Mouse (Mus musculus) limb, embryonic 15.5 days (tissue): Measurements from ENCODE around the gene Golga4. TPM values are rescaled to one million over a fixed set of nuclear protein-coding genes. Genes with fewer than 3 reads are reported as not detected.

Experiments
- ATAC-seq: fragments of 200-750 bp; cut with Nextera tagmentation; 2 replicates; pipeline ENCODE4 v1.8.0; 2017; ENCODE audit warnings: low read depth, moderate TSS enrichment; ENCODE audit not compliant: insufficient number of reproducible peaks, low FRiP score, low TSS enrichment
- H3K27ac ChIP-seq: fragments of 300-500 bp; sonication (generic); 2 replicates; pipeline ENCODE4 v1.5.1; 2015; ENCODE audit warnings: moderate library complexity, mild to moderate bottlenecking, inconsistent platforms
- H3K27me3 ChIP-seq: fragments of 300-500 bp; sonication (generic); 2 replicates; pipeline ENCODE4 v1.6.1; 2015; ENCODE audit warnings: inconsistent platforms
- H3K36me3 ChIP-seq: fragments of 300-500 bp; sonication (generic); 2 replicates; pipeline ENCODE4 v1.6.1; 2015; ENCODE audit warnings: inconsistent platforms
- H3K4me1 ChIP-seq: fragments of 300-500 bp; sonication (generic); 2 replicates; pipeline ENCODE4 v1.6.1; 2015; ENCODE audit warnings: inconsistent platforms
- H3K4me2 ChIP-seq: fragments of 300-500 bp; sonication (generic); 2 replicates; pipeline ENCODE4 v1.6.1; 2015; ENCODE audit warnings: mild to moderate bottlenecking, inconsistent platforms
- H3K4me3 ChIP-seq: fragments of 300-500 bp; sonication (generic); 2 replicates; pipeline ENCODE4 v1.5.1; 2015; ENCODE audit warnings: mild to moderate bottlenecking, inconsistent platforms
- H3K9ac ChIP-seq: fragments of 300-500 bp; sonication (generic); 2 replicates; pipeline ENCODE4 v1.6.1; 2015; ENCODE audit warnings: inconsistent platforms
- H3K9me3 ChIP-seq: fragments of 300-500 bp; sonication (generic); 2 replicates; pipeline ENCODE4 v1.6.1; 2016; ENCODE audit warnings: inconsistent platforms
- WGBS: fragments of 180-500 bp; shearing (Covaris S2); methylation state at CpG from one replicate; pipeline ENCODE4 v1.1.7; 2015; 5-methylcytosine and 5-hydroxymethylcytosine counted together
- polyA plus RNA-seq: library from polyadenylated mRNA; unstranded; fragments of >200 nt; fragmentation: Nextera tagmentation; extraction: Ambion mirVana; gene quantifications from 2 replicates; pipeline ENCODE4 v1.2.1, GENCODE M21; 2015

Gene Golga4
- polyA plus RNA-seq, 1 experiment from 2014 or later, result 52.3 TPM

- H3K27ac ChIP-seq, result no peak overlapping the region
- peak; percentile 65; the same call in 1 of the 2 replicates for ATAC-seq
- WGBS, result 1% methylated on average over 83 of the region's 87 CpGs
- H3K27me3 ChIP-seq, result peaks cover 93% of the 10 kb centered on the region
- H3K36me3 ChIP-seq, result no peaks in the 10 kb centered on the region
- H3K4me2 ChIP-seq, result peak overlapping the region; percentile 91
- H3K9ac ChIP-seq, result no peak overlapping the region
- peak overlapping the region; percentile 43 for H3K4me3 ChIP-seq
- peaks cover 31% of the 10 kb centered on the region for H3K4me1 ChIP-seq
- no peaks in the 10 kb centered on the region for H3K9me3 ChIP-seq
Observed at GRCm38 (mm10) chr9:118478839-118479507, 27.1 kb upstream of the Golga4 start.

- peak overlapping the region; percentile 43 for H3K4me3 ChIP-seq
- no peak overlapping the region for H3K27ac ChIP-seq
- WGBS, result 7% methylated on average over 23 of the region's 23 CpGs
- peaks cover 96% of the 10 kb centered on the region for H3K27me3 ChIP-seq
- peak overlapping the region; percentile 91; the same call in 1 of the 2 replicates for H3K4me2 ChIP-seq
- ATAC-seq, result no peak
- H3K36me3 ChIP-seq, result no peaks in the 10 kb centered on the region
- peaks cover 31% of the 10 kb centered on the region for H3K4me1 ChIP-seq
- H3K9me3 ChIP-seq, result no peaks in the 10 kb centered on the region
- no peak overlapping the region for H3K9ac ChIP-seq
Observed at GRCm38 (mm10) chr9:118479508-118480291, 26.4 kb upstream of the Golga4 start.

GRCm38 (mm10) chr9:118480292-118480690, 25.8 kb upstream of the Golga4 start:
- peaks cover 96% of the 10 kb centered on the region for H3K27me3 ChIP-seq
- 8% methylated on average over 14 of the region's 14 CpGs for WGBS

GRCm38 (mm10) chr9:118482210-118482609, 23.9 kb upstream of the Golga4 start:
- H3K27ac ChIP-seq, result no peak overlapping the region
- no peak overlapping the region for H3K9ac ChIP-seq
- H3K4me3 ChIP-seq, result no peak overlapping the region
- no peak overlapping the region for H3K4me2 ChIP-seq
- peaks cover 97% of the 10 kb centered on the region for H3K27me3 ChIP-seq
- no peaks in the 10 kb centered on the region for H3K9me3 ChIP-seq
- ATAC-seq, result no peak
- WGBS, result 80% methylated on average over 10 of the region's 10 CpGs
- peaks cover 29% of the 10 kb centered on the region for H3K4me1 ChIP-seq
- no peaks in the 10 kb centered on the region for H3K36me3 ChIP-seq

More at GRCm38 (mm10) chr9:118480292-118480690, 25.8 kb upstream of the Golga4 start:
- no peak overlapping the region for H3K4me3 ChIP-seq
- H3K9ac ChIP-seq, result no peak overlapping the region
- no peak overlapping the region for H3K27ac ChIP-seq
- ATAC-seq, result no peak
- H3K4me2 ChIP-seq, result no peak overlapping the region
- peaks cover 31% of the 10 kb centered on the region for H3K4me1 ChIP-seq
- H3K36me3 ChIP-seq, result no peaks in the 10 kb centered on the region
- no peaks in the 10 kb centered on the region for H3K9me3 ChIP-seq

- no peak overlapping the region for H3K27ac ChIP-seq
- peaks cover 88% of the 10 kb centered on the region for H3K27me3 ChIP-seq
- no peaks in the 10 kb centered on the region for H3K36me3 ChIP-seq
- no peak for ATAC-seq
- H3K4me3 ChIP-seq, result peak overlapping the region; percentile 5; the same call in 1 of the 2 replicates
- H3K4me2 ChIP-seq, result no peak overlapping the region
- H3K9ac ChIP-seq, result no peak overlapping the region
- 2% methylated on average over 32 of the region's 32 CpGs for WGBS
- H3K9me3 ChIP-seq, result no peaks in the 10 kb centered on the region
- H3K4me1 ChIP-seq, result peaks cover 30% of the 10 kb centered on the region
Observed at GRCm38 (mm10) chr9:118486361-118487095, 19.5 kb upstream of the Golga4 start.

GRCm38 (mm10) chr9:118487096-118487395, 19.0 kb upstream of the Golga4 start:
- under 1% methylated on average over 9 of the region's 9 CpGs for WGBS

GRCm38 (mm10) chr9:118487636-118488035, 18.4 kb upstream of the Golga4 start:
- peak overlapping the region; percentile 29 for H3K4me3 ChIP-seq
- H3K27ac ChIP-seq, result no peak overlapping the region
- ATAC-seq, result no peak
- H3K4me1 ChIP-seq, result peaks cover 30% of the 10 kb centered on the region
- H3K4me2 ChIP-seq, result peak overlapping the region; percentile 63
- H3K27me3 ChIP-seq, result peaks cover 85% of the 10 kb centered on the region
- H3K9me3 ChIP-seq, result no peaks in the 10 kb centered on the region
- H3K9ac ChIP-seq, result no peak overlapping the region
- H3K36me3 ChIP-seq, result no peaks in the 10 kb centered on the region
- WGBS, result under 1% methylated on average over 22 of the region's 22 CpGs

More at GRCm38 (mm10) chr9:118487096-118487395, 19.0 kb upstream of the Golga4 start:
- Histone ChIP-seq H3K9me3 (no peaks in the 10 kb centered on the region), H3K36me3 (no peaks in the 10 kb centered on the region), H3K4me1 (peaks cover 30% of the 10 kb centered on the region), H3K4me2 (no peak overlapping the region), H3K4me3 (peak overlapping the region; percentile 5; the same call in 1 of the 2 replicates), H3K9ac (no peak overlapping the region), H3K27me3 (peaks cover 88% of the 10 kb centered on the region), H3K27ac (no peak overlapping the region)
- ATAC-seq, result no peak

GRCm38 (mm10) chr9:118488138-118488895, 17.8 kb upstream of the Golga4 start:
- Histone ChIP-seq H3K27ac (no peak overlapping the region), H3K4me3 (peak overlapping the region; percentile 29), H3K9ac (no peak overlapping the region), H3K4me1 (peaks cover 30% of the 10 kb centered on the region), H3K36me3 (no peaks in the 10 kb centered on the region), H3K9me3 (no peaks in the 10 kb centered on the region), H3K4me2 (peak overlapping the region; percentile 63), H3K27me3 (peaks cover 79% of the 10 kb centered on the region)
- no peak; the same call in 1 of the 2 replicates for ATAC-seq
- under 1% methylated on average over 28 of the region's 28 CpGs for WGBS

GRCm38 (mm10) chr9:118488896-118489578, 17.0 kb upstream of the Golga4 start:
- H3K27ac ChIP-seq, result no peak overlapping the region
- peaks cover 71% of the 10 kb centered on the region for H3K27me3 ChIP-seq
- H3K4me3 ChIP-seq, result peak overlapping the region; percentile 29
- under 1% methylated on average over 20 of the region's 20 CpGs for WGBS
- H3K9ac ChIP-seq, result no peak overlapping the region
- no peaks in the 10 kb centered on the region for H3K36me3 ChIP-seq
- no peak for ATAC-seq
- H3K9me3 ChIP-seq, result no peaks in the 10 kb centered on the region
- peak overlapping the region; percentile 63 for H3K4me2 ChIP-seq
- peaks cover 30% of the 10 kb centered on the region for H3K4me1 ChIP-seq

GRCm38 (mm10) chr9:118489579-118490019, 16.5 kb upstream of the Golga4 start:
- no peak overlapping the region for H3K27ac ChIP-seq
- WGBS, result under 1% methylated on average over 16 of the region's 16 CpGs
- no peaks in the 10 kb centered on the region for H3K9me3 ChIP-seq
- H3K4me3 ChIP-seq, result peak overlapping the region; percentile 29
- peak overlapping the region; percentile 63 for H3K4me2 ChIP-seq
- H3K9ac ChIP-seq, result no peak overlapping the region
- no peaks in the 10 kb centered on the region for H3K36me3 ChIP-seq
- H3K4me1 ChIP-seq, result peaks cover 30% of the 10 kb centered on the region
- peaks cover 66% of the 10 kb centered on the region for H3K27me3 ChIP-seq
- peak; percentile 69 for ATAC-seq

GRCm38 (mm10) chr9:118491195-118491594, 14.9 kb upstream of the Golga4 start:
- no peak overlapping the region for H3K4me2 ChIP-seq
- WGBS, result 80% methylated on average over 4 of the region's 4 CpGs
- H3K27ac ChIP-seq, result no peak overlapping the region
- H3K9ac ChIP-seq, result no peak overlapping the region
- H3K36me3 ChIP-seq, result no peaks in the 10 kb centered on the region
- no peak overlapping the region for H3K4me3 ChIP-seq
- H3K27me3 ChIP-seq, result peaks cover 50% of the 10 kb centered on the region
- H3K4me1 ChIP-seq, result peaks cover 30% of the 10 kb centered on the region
- no peak for ATAC-seq
- H3K9me3 ChIP-seq, result no peaks in the 10 kb centered on the region
